Mouse (Mus musculus): ENCODE measurements around the gene E2f6.

E2f6 gene

DNA sequence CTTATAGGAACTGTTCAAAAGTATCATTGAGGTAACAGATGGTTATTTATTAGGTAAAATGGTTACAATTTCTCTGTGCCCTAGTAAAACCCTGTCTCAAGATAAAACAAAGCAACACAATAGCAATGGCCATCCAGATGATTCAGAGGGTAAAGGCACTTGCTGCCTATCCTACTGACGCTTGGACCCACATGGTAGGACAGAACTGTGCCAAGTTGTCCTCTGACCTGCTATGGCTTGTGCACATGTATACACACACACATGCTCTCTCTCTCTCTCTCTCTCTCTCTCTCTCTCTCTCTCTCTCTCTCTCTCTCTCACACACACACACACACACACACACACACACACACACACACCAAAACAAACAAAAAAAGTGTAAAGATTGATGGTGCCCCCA is 21.6 kb upstream of the E2f6 start:
- H3K27me3 ChIP-seq (ENCODE audit: control insufficient read depth, insufficient read depth, low read length, poor library complexity, severe bottlenecking): no peaks in the 10 kb centered on the region

DNA sequence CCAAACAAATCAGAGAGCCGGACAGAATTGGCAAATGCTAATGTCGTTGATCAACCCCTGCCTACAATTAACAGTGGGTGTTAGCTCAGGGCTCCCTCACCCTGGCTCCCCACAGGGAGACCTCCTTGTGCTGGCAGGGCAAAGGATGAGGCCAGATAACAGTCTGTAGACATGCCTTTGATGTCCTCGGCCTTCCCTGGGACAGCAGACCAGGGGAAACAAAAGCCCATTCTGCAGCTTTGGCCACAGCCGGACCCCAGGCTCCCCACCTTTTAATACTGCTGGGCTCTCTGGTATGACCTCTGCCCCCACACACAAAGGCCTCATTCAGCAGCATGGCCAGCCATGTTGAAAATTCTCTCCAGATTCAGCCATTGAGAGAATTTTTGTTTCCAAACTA is 21.0 kb upstream of the E2f6 start:
- H3K36me3 ChIP-seq (ENCODE audit: control insufficient read depth, insufficient read depth, low read length, poor library complexity, severe bottlenecking): no peaks in the 10 kb centered on the region
- DNase-seq (ENCODE audit: low read depth, low spot score): no peak
- no peaks in the 10 kb centered on the region for H3K27me3 ChIP-seq (ENCODE audit: control insufficient read depth, insufficient read depth, low read length, poor library complexity, severe bottlenecking)

More for the DNA sequence above, 21.6 kb upstream of the E2f6 start:
- no peak for DNase-seq (ENCODE audit: low read depth, low spot score)
- H3K36me3 ChIP-seq (ENCODE audit: control insufficient read depth, insufficient read depth, low read length, poor library complexity, severe bottlenecking): no peaks in the 10 kb centered on the region

DNA sequence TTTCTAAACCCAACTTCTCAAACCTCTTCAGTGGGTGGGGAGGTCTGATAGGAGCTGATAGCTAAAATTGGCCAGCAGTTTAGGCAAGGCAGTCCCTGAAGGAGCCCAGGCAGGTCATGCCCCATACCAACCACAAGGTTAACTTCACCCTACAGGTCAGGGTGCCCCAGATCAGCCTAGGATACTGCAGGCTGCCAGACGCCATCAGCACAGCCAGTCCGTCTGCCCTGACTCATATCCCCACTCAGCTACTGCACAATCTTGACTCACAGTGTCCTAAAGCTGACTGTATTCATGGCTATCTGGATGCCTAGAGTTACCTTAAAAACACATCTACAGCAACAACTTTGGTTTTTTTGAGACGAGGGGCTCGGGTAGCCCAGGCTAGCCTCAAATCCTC is 20.3 kb upstream of the E2f6 start:
- Histone ChIP-seq H3K36me3 (ENCODE audit: control insufficient read depth, insufficient read depth, low read length, poor library complexity, severe bottlenecking) (no peaks in the 10 kb centered on the region), H3K27me3 (ENCODE audit: control insufficient read depth, insufficient read depth, low read length, poor library complexity, severe bottlenecking) (no peaks in the 10 kb centered on the region)
- DNase-seq (ENCODE audit: low read depth, low spot score): no peak

DNA sequence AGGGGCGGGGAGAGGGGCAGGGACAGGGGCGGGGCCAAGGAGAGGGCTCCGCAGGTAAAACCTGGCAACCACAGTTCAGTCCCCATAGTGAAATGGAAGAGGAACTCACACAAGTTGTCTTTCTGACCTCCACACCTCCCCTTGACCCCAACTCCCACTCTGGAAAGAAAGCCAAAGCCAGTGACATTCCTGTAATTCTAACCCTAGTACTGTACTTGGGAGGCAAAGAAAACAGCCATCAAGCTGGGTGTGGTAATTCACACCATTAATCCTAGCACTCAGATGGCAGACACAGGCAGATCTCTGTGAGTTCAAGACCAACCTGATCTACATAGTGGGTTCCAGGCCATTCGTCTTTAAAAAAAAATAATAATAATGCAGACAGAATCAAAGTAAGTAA is 17.4 kb upstream of the E2f6 start:
- Histone ChIP-seq H3K27me3 (ENCODE audit: control insufficient read depth, insufficient read depth, low read length, poor library complexity, severe bottlenecking) (no peaks in the 10 kb centered on the region), H3K36me3 (ENCODE audit: control insufficient read depth, insufficient read depth, low read length, poor library complexity, severe bottlenecking) (no peaks in the 10 kb centered on the region)
- DNase-seq (ENCODE audit: low read depth, low spot score): no peak

DNA sequence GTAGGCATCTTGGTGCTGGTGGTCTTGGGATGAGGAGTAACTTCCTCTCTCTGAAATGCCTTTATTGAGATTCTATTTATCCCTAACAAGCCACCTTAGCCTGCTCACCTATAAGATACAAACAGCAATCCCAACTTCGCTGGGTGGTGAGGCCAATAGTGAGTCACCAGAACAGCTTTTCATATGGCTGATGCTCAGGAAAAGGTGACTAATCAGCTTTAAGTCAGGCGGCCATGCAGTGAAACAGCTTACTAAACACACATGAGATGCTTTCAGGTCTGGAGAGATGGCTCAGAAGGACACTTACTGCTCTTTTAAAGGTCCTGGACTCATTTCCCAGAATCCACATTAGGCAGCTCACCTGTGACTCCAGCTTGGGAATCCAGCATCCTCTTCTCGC is 15.0 kb upstream of the E2f6 start:
- DNase-seq (ENCODE audit: low read depth, low spot score): no peak
- no peaks in the 10 kb centered on the region for H3K36me3 ChIP-seq (ENCODE audit: control insufficient read depth, insufficient read depth, low read length, poor library complexity, severe bottlenecking)
- H3K27me3 ChIP-seq (ENCODE audit: control insufficient read depth, insufficient read depth, low read length, poor library complexity, severe bottlenecking): no peaks in the 10 kb centered on the region

DNA sequence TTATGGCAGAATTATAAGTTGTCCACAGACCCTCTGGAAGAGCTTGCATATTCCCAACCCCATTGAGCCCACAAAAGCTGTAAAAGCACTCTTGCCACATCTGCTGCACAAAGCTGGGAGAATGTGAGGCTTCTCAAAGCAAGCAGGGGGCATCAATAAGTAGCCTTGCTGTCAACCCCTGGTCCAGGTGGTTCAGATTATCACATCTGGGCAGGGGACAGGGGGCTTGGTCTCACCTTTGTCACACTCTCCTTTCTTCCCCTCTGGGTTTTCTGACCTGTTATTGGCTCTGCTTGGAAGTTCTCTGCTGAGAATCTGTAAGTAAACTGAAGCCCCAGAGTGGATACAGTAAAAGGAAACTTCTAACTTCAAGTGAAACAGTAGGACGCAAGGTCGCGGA is 11.9 kb upstream of the E2f6 start:
- no peak for DNase-seq (ENCODE audit: low read depth, low spot score)
- Histone ChIP-seq H3K27me3 (ENCODE audit: control insufficient read depth, insufficient read depth, low read length, poor library complexity, severe bottlenecking) (no peaks in the 10 kb centered on the region), H3K36me3 (ENCODE audit: control insufficient read depth, insufficient read depth, low read length, poor library complexity, severe bottlenecking) (no peaks in the 10 kb centered on the region)

DNA sequence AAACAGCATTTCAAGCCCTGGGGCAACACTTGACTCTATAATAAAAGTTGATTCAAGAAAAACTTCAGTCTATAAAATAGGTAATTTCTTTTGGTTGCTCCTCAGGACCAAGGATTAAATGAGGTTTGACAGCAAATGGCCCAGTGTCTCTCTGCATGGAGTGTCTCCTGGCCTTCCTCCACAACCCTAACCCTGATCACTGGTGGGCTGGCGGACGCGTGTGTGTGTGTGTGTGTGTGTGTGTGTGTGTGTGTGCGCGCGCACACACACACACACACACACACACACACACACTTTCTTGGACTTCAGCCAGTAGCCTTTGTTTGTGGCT is 10.9 kb upstream of the E2f6 start:
- DNase-seq (ENCODE audit: low read depth, low spot score): no peak
- Histone ChIP-seq H3K27me3 (ENCODE audit: control insufficient read depth, insufficient read depth, low read length, poor library complexity, severe bottlenecking) (no peaks in the 10 kb centered on the region), H3K36me3 (ENCODE audit: control insufficient read depth, insufficient read depth, low read length, poor library complexity, severe bottlenecking) (no peaks in the 10 kb centered on the region)

DNA sequence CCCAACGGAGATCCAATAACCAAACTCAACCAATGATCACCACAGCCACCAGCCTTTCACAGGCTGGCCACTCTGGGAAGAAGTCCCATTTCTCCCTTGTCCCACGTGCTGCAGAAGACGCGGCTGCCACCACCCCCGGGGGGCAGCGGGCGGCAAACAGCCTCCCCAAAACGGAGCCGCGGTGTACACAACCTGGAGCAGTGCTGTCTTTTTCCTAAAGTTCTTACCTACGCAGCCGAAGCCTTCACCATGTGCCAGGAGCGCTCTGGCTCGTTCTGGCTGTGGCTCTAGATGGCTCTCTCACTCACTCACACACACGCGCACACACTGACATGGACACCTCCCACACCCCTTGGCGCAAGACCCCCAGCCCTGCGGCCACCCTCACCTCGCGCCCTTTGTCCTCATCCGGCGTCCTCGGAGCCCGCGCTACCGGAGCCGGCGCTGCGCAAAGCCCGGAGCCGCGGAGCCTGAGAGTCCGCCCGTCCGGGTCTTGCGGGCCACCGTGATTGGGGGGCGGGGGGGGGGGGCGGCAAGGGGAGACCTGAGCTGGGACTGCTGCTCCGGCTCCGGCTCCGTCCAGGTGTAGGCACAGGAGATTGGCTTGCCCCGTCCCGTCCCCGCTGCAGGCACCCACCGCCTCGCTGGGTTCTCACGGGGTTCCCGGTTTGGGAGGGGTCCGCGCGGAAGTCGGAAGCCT is 10.4 kb upstream of the E2f6 start, which contains the start of gene Greb1:
Greb1 (minus strand) TSS at position 628 of the 700 bp plus-strand sequence.
- no peaks in the 10 kb centered on the region for H3K36me3 ChIP-seq (ENCODE audit: control insufficient read depth, insufficient read depth, low read length, poor library complexity, severe bottlenecking)
- no peaks in the 10 kb centered on the region for H3K27me3 ChIP-seq (ENCODE audit: control insufficient read depth, insufficient read depth, low read length, poor library complexity, severe bottlenecking)
- DNase-seq (ENCODE audit: low read depth, low spot score): no peak

DNA sequence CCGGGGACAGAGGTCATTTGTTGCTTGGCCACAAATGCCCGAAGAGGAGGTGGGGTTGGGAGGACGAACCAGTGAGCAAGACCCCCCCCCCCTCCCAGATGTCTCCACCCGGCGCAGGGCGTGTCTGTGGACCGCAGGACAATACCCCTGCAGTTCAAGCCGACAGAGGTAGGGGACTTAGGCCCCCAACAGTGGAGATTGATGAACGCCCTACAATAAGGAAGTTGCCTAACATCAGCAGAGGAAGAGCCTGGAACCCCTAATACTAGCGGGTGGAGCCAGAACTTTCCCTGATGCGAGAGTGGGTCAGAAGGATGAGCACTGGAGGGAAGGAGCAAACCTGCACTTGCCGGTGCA is 9.8 kb upstream of the E2f6 start:
- no peak for DNase-seq (ENCODE audit: low read depth, low spot score)
- Histone ChIP-seq H3K27me3 (ENCODE audit: control insufficient read depth, insufficient read depth, low read length, poor library complexity, severe bottlenecking) (no peaks in the 10 kb centered on the region), H3K36me3 (ENCODE audit: control insufficient read depth, insufficient read depth, low read length, poor library complexity, severe bottlenecking) (no peaks in the 10 kb centered on the region)

DNA sequence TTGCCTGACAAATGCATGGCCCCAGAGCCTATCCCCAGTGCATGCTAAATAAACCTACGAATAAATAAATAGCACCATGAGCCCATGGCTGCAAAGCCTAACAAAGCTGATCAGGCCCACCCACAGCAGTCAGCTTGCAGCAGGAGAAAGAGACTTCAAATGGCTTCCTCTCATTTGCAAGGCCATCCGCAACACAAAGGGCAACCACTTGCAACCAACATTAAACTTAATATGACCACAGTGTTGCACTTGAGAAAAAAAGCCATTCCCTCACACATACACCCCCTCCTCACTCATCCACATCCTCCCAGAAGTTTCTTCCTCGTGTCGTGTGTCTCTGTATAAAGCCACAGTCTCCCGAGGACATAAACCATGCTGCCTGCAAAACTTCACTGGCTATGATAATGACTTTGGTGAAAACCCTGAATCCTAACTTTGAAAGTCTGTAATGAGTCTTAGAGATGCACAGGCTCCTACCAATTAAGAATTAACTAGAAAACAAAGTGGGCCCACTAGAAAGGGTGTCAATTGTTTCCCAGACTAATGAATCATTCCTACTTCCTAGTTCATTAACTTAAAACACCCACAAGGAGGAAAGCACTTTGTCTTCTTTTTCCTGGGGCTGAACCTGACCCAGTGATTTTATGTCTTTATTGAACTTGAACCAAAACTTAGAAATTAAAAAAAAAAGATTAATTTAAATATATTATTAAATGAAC is 7.4 kb upstream of the E2f6 start:
- no peak for DNase-seq (ENCODE audit: low read depth, low spot score)
- Histone ChIP-seq H3K36me3 (ENCODE audit: control insufficient read depth, insufficient read depth, low read length, poor library complexity, severe bottlenecking) (no peaks in the 10 kb centered on the region), H3K27me3 (ENCODE audit: control insufficient read depth, insufficient read depth, low read length, poor library complexity, severe bottlenecking) (no peaks in the 10 kb centered on the region)

DNA sequence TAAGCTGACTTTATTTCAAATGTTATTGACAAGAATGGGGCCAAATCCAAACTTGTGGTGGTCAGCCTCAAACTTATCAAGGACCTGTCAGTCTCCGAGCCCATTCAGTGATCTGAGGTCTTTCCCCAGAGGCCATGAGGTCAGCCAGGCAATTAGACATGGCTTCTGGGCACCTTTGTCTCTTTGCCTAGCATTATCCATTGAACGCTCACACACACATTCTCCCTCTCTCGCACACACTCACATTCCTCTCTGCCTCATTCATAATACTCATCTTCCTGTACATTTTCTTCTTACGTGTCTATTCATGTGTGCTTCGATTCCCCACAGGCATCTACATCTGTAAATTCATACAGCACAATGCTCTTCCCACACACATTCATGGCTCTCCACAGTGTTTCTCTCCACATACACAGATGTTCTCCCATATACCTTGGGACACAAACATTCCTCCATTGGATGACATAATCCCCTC is 6.8 kb upstream of the E2f6 start:
- Histone ChIP-seq H3K36me3 (ENCODE audit: control insufficient read depth, insufficient read depth, low read length, poor library complexity, severe bottlenecking) (no peaks in the 10 kb centered on the region), H3K27me3 (ENCODE audit: control insufficient read depth, insufficient read depth, low read length, poor library complexity, severe bottlenecking) (no peaks in the 10 kb centered on the region)
- DNase-seq (ENCODE audit: low read depth, low spot score): no peak

DNA sequence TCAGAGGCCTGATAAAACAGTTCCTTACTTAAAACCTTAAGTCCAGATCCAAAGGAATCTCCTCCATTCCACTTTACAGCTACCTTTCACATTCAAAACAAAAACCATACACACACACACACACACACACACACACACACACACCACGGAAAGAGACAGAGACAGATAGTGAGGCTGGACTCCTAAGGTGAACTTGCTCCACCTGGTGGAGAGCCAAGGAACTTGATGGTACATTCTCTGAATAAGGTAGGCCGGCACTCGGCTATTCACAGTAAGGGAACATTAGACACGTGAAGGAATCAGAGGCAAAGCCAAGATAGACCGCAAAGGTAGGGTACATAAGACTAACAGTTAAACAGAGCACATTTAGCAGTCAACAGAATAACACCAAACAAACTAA is 5.3 kb upstream of the E2f6 start:
- H3K27me3 ChIP-seq (ENCODE audit: control insufficient read depth, insufficient read depth, low read length, poor library complexity, severe bottlenecking): no peaks in the 10 kb centered on the region
- peak; percentile 85 for DNase-seq (ENCODE audit: low read depth, low spot score)
- no peaks in the 10 kb centered on the region for H3K36me3 ChIP-seq (ENCODE audit: control insufficient read depth, insufficient read depth, low read length, poor library complexity, severe bottlenecking)

DNA sequence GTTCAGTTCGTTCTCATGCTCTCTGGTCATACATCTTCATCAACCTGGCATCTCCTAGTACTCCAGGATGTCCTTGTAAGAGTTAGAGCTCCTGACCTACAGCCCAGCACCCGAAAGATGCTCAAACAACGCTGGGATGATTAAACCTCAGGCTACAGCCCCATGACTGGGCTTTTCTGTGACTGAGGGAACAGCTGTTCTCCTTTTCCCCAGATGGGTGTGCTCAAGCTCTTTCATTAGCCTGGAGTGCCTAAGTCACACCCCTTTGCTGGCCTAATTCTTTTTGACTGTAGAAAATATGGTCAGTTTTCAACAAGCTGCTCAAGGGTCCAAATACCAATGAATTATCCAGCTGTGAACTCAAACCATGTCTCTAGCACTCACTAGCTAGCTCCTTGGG is 2.7 kb upstream of the E2f6 start:
- Histone ChIP-seq H3K27me3 (ENCODE audit: control insufficient read depth, insufficient read depth, low read length, poor library complexity, severe bottlenecking) (no peaks in the 10 kb centered on the region), H3K36me3 (ENCODE audit: control insufficient read depth, insufficient read depth, low read length, poor library complexity, severe bottlenecking) (no peaks in the 10 kb centered on the region)
- peak; percentile 63 for DNase-seq (ENCODE audit: low read depth, low spot score)

DNA sequence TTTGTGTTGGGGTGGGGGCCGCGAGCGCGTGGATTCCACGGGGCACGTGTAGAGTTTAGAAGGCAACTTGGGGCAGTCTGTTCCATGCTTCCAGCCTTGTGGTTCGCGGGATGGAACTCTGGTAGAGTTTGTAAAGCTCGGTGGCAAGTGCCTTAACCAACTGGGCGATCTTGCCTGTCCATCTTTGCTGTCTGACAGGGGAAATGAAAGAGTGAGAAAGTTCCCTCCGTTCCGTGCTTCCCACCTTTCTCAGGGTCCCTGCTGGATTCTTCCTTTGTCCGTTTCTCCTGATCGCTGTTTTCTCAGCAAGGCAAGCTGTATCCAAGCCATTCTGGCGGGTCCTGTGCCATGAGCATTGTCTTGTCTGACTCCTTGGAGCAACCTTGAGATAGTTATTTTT is 714 bp downstream of the E2f6 start:
- no peaks in the 10 kb centered on the region for H3K36me3 ChIP-seq (ENCODE audit: control insufficient read depth, insufficient read depth, low read length, poor library complexity, severe bottlenecking)
- H3K27me3 ChIP-seq (ENCODE audit: control insufficient read depth, insufficient read depth, low read length, poor library complexity, severe bottlenecking): no peaks in the 10 kb centered on the region
- DNase-seq (ENCODE audit: low read depth, low spot score): no peak

DNA sequence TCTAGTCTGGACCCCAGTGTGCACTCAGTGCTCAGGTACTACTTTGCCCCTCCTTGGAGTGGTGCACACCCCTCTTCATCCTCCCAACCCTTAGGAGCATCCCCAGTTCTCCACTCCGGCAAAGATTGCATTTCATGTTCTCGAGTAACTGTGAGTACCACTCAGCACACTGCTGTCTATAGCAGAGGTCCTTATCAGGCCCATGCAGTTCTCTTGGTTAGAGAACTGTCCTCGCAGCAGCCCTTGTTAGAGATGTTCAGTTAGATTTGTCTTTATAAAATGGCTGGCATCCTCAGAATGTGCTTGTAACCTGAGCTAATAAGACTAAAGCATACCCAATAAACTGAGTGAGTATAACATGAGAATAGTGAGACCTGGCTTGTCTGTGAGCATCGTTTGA is 6.4 kb downstream of the E2f6 start:
- no peak for DNase-seq (ENCODE audit: low read depth, low spot score)
- Histone ChIP-seq H3K27me3 (ENCODE audit: control insufficient read depth, insufficient read depth, low read length, poor library complexity, severe bottlenecking) (no peaks in the 10 kb centered on the region), H3K36me3 (ENCODE audit: control insufficient read depth, insufficient read depth, low read length, poor library complexity, severe bottlenecking) (peaks cover 4% of the 10 kb centered on the region)

DNA sequence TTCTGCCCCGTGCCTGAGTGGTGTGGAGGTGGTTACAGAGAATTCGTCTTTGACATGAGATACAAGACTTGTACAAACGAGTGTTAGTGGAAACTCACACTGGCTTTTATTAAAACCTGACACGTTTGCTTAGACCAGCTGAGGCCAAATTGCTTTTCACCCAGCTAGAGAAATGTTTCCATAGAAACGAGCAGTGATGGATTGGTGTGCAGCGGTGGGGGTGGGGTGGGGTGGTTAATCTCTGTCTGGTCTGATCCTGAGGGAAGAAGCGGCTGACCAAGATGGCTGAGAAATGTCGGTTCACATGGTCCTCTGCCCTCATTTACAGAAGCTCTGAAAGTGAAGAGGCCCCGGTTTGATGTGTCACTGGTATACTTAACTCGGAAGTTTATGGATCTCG is 7.8 kb downstream of the E2f6 start:
- Histone ChIP-seq H3K27me3 (ENCODE audit: control insufficient read depth, insufficient read depth, low read length, poor library complexity, severe bottlenecking) (no peaks in the 10 kb centered on the region), H3K36me3 (ENCODE audit: control insufficient read depth, insufficient read depth, low read length, poor library complexity, severe bottlenecking) (peaks cover 4% of the 10 kb centered on the region)
- DNase-seq (ENCODE audit: low read depth, low spot score): no peak
